Mouse (Mus musculus): ENCODE results near the gene Cct5. TPM values are rescaled to one million over a fixed set of nuclear protein-coding genes. Genes with fewer than 3 reads are reported as not detected.

Cct5 gene
- polyA plus RNA-seq, 1 experiment: 152 TPM

GRCm38 (mm10) chr15:31547421-31547820 is 54.2 kb downstream of the Cct5 start:
- TF ChIP-seq POLR2A (IDR thresholded peaks at IDR 0.05; ENCODE audit: borderline replicate concordance, control insufficient read depth, low read depth, low read length) (no peak), CTCF (IDR thresholded peaks at IDR 0.05; ENCODE audit: control insufficient read depth, insufficient read depth, low read length) (no peak)
- no peak overlapping the region for H3K27ac ChIP-seq (ENCODE audit: control insufficient read depth, insufficient read depth, low read depth, low read length, poor library complexity)
- H3K4me1 ChIP-seq (ENCODE audit: control insufficient read depth, insufficient read depth, low read length): no peaks in the 10 kb centered on the region; the same call in 1 of the 2 replicates
- 50% methylated on average over 5 of the region's 5 CpGs for WGBS
- no peak overlapping the region for H3K4me3 ChIP-seq (replicated peaks; ENCODE audit: control insufficient read depth, low read depth, low read length)

- 88% methylated on average over 6 of the region's 6 CpGs for WGBS
- peaks cover 3% of the 10 kb centered on the region; the same call in 1 of the 2 replicates for H3K4me1 ChIP-seq (ENCODE audit: control insufficient read depth, insufficient read depth, low read length)
- no peak overlapping the region for H3K4me3 ChIP-seq (replicated peaks; ENCODE audit: control insufficient read depth, low read depth, low read length)
- TF ChIP-seq POLR2A (IDR thresholded peaks at IDR 0.05; ENCODE audit: borderline replicate concordance, control insufficient read depth, low read depth, low read length) (no peak), CTCF (IDR thresholded peaks at IDR 0.05; ENCODE audit: control insufficient read depth, insufficient read depth, low read length) (no peak)
- no peak overlapping the region for H3K27ac ChIP-seq (ENCODE audit: control insufficient read depth, insufficient read depth, low read depth, low read length, poor library complexity)
These were observed 55.3 kb downstream of the Cct5 start for GRCm38 (mm10) chr15:31546291-31546690.

- Histone ChIP-seq H3K27ac (ENCODE audit: control insufficient read depth, insufficient read depth, low read depth, low read length, poor library complexity) (no peak overlapping the region), H3K4me3 (replicated peaks; ENCODE audit: control insufficient read depth, low read depth, low read length) (no peak overlapping the region), H3K4me1 (ENCODE audit: control insufficient read depth, insufficient read depth, low read length) (peaks cover 4% of the 10 kb centered on the region; the same call in 1 of the 2 replicates)
- TF ChIP-seq CTCF (IDR thresholded peaks at IDR 0.05; ENCODE audit: control insufficient read depth, insufficient read depth, low read length): no peak
- no peak for TF ChIP-seq POLR2A (IDR thresholded peaks at IDR 0.05; ENCODE audit: borderline replicate concordance, control insufficient read depth, low read depth, low read length)
- 86% methylated on average over 1 of the region's 1 CpGs for WGBS
These were observed 56.5 kb downstream of the Cct5 start for GRCm38 (mm10) chr15:31545058-31545457.

GRCm38 (mm10) chr15:31543246-31543645 is 58.4 kb downstream of the Cct5 start:
- TF ChIP-seq POLR2A (IDR thresholded peaks at IDR 0.05; ENCODE audit: borderline replicate concordance, control insufficient read depth, low read depth, low read length): no peak
- Histone ChIP-seq H3K4me1 (ENCODE audit: control insufficient read depth, insufficient read depth, low read length) (peaks cover 4% of the 10 kb centered on the region; the same call in 1 of the 2 replicates), H3K4me3 (replicated peaks; ENCODE audit: control insufficient read depth, low read depth, low read length) (no peak overlapping the region), H3K27ac (ENCODE audit: control insufficient read depth, insufficient read depth, low read depth, low read length, poor library complexity) (no peak overlapping the region)
- whole genome bisulfite sequencing: 13% methylated on average over 3 of the region's 3 CpGs

GRCm38 (mm10) chr15:31542013-31542958 is 59.3 kb downstream of the Cct5 start:
- Histone ChIP-seq H3K4me3 (replicated peaks; ENCODE audit: control insufficient read depth, low read depth, low read length) (no peak overlapping the region), H3K27ac (ENCODE audit: control insufficient read depth, insufficient read depth, low read depth, low read length, poor library complexity) (peak overlapping the region; percentile 51; the same call in 1 of the 2 replicates), H3K4me1 (ENCODE audit: control insufficient read depth, insufficient read depth, low read length) (peaks cover 4% of the 10 kb centered on the region; the same call in 1 of the 2 replicates)
- TF ChIP-seq POLR2A (IDR thresholded peaks at IDR 0.05; ENCODE audit: borderline replicate concordance, control insufficient read depth, low read depth, low read length) (no peak), CTCF (IDR thresholded peaks at IDR 0.05; ENCODE audit: control insufficient read depth, insufficient read depth, low read length) (no peak)
- 7% methylated on average over 10 of the region's 10 CpGs for WGBS

Other genes starting within 250 kb of the Cct5 start
- gene Ankrd33b, start 234.1 kb downstream of the Cct5 start, polyA plus RNA-seq (2011; ENCODE audit: insufficient read depth, insufficient read length, low replicate concordance, missing spikeins): 1.2 and 3.9 TPM in 2 replicates
- not detected in 2 replicates for gene Ropn1l, start 148.1 kb downstream of the Cct5 start, polyA plus RNA-seq (2011; ENCODE audit: insufficient read depth, insufficient read length, low replicate concordance, missing spikeins)
- gene March6, start 70.8 kb downstream of the Cct5 start, polyA plus RNA-seq (2011; ENCODE audit: insufficient read depth, insufficient read length, low replicate concordance, missing spikeins): 14.9 and 20.9 TPM in 2 replicates
- gene Cmbl, start 36.4 kb downstream of the Cct5 start, polyA plus RNA-seq (2011; ENCODE audit: insufficient read depth, insufficient read length, low replicate concordance, missing spikeins): 10.0 and 10.2 TPM in 2 replicates
- 15.2 and 17.7 TPM in 2 replicates for gene Fam173b, start within 50 bp of the Cct5 start, polyA plus RNA-seq (2011; ENCODE audit: insufficient read depth, insufficient read length, low replicate concordance, missing spikeins)